Mouse (Mus musculus): ENCODE results near the gene Foxo4. TPM values are rescaled to one million over a fixed set of nuclear protein-coding genes. Genes with fewer than 3 reads are reported as not detected.

Gene Foxo4
- polyA plus RNA-seq, 1 experiment from 2014 or later: 32.6 TPM

DNA sequence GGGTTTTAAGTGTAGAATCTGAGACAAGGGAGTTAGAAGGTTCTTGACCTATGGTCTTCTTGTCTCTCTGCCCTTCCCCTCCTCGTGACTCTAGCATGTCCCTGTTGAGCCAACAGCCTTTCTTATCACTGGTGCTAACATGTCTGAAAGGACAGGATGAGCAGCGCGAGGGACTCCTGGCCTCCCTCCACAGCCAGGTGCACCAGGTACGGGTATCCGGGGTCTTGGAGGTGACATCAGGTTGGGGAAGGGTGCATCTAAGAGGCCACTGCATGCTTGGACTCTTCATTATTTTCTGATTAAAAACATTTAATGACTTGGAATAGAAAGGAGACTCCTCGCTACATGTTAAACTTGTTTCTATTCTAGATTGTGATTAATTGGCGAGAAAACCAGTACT, 34.7 kb downstream of the Foxo4 start:
- peaks cover 4% of the 10 kb centered on the region for H3K27me3 ChIP-seq
- POLR2A ChIA-PET: no interaction called here

DNA sequence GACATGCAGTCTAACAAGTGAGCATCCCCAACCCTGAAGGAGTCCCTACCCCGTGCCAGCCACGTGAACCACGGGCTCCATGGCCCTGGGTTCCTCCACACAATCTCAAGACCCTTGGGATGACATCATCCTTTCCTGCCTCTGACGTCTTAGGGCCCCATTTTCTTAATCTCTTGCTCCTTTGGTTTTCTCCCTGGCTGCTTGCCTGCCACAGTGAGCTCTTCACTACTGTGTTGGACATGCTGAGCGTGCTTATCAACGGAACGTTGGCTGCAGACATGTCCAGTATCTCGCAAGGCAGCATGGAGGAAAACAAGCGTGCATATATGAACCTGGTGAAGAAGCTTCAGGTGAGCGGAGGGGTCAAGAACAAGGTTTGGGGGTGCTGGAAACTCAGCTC, 35.8 kb downstream of the Foxo4 start:
- CTCF ChIA-PET: interaction anchor here (1.9 kb wide), 1 partner anchor 8 kb away, joined by 4 read pairs; the partner anchor contains the start of gene Nlgn3
- ATAC-seq: no peak
- H3K27me3 ChIP-seq: peaks cover 4% of the 10 kb centered on the region
- no peak for TF ChIP-seq CTCF (IDR thresholded peaks at IDR 0.05)
- in situ Hi-C loops (cut with MboI; ENCODE audit: low pct_unique_long_range_greater_than_20kb): no loop called here
- no peak for DNase-seq (ENCODE audit: low read depth, low spot score)
- POLR2A ChIA-PET: interaction anchor here (1.1 kb wide), 1 partner anchor 12 kb away, joined by 4 read pairs; no protein-coding TSS in a partner anchor

More for the DNA sequence above, 34.7 kb downstream of the Foxo4 start:
- DNase-seq (ENCODE audit: low read depth, low spot score): no peak
- in situ Hi-C loops (cut with MboI; ENCODE audit: low pct_unique_long_range_greater_than_20kb): loop anchor here (10.0 kb wide), 1 partner anchor 154 kb away; no protein-coding TSS in a partner anchor
- TF ChIP-seq CTCF (IDR thresholded peaks at IDR 0.05): no peak
- CTCF ChIA-PET: interaction anchor here (1.9 kb wide), 1 partner anchor 9 kb away, joined by 4 read pairs; the partner anchor contains the start of gene Nlgn3
- ATAC-seq: no peak

DNA sequence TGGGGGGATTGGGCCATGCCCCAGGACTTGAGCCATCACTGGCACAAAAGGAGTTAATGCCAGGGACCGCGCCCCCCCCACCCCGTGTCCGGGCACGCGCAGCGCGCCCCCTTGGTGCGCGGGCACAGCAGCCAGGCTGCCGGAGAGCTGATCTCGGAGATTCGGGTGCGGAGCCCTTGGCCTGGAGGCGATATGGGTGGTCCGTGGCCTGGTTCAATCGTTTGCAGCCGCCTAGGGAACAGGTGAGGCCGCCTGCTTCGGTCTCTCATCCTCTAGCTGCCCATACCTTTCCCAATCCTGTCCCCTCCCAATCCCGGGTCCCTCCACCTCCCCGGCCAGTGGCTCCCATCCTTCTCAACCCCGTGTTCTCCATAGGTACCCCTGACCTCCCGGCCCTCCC, 44.7 kb downstream of the Foxo4 start, which contains the start of gene Nlgn3:
Gene Nlgn3 (plus strand): TSS at position 114 of the 400 bp plus-strand sequence.
- DNase-seq (ENCODE audit: low read depth, low spot score): no peak
- H3K27me3 ChIP-seq: peaks cover 9% of the 10 kb centered on the region
- ATAC-seq: no peak
- TF ChIP-seq CTCF (IDR thresholded peaks at IDR 0.05): no peak
- CTCF ChIA-PET: interaction anchor here (1.6 kb wide), 1 partner anchor 9 kb away, joined by 4 read pairs; no protein-coding TSS in a partner anchor
- in situ Hi-C loops (cut with MboI; ENCODE audit: low pct_unique_long_range_greater_than_20kb): no loop called here
- POLR2A ChIA-PET: no interaction called here

DNA sequence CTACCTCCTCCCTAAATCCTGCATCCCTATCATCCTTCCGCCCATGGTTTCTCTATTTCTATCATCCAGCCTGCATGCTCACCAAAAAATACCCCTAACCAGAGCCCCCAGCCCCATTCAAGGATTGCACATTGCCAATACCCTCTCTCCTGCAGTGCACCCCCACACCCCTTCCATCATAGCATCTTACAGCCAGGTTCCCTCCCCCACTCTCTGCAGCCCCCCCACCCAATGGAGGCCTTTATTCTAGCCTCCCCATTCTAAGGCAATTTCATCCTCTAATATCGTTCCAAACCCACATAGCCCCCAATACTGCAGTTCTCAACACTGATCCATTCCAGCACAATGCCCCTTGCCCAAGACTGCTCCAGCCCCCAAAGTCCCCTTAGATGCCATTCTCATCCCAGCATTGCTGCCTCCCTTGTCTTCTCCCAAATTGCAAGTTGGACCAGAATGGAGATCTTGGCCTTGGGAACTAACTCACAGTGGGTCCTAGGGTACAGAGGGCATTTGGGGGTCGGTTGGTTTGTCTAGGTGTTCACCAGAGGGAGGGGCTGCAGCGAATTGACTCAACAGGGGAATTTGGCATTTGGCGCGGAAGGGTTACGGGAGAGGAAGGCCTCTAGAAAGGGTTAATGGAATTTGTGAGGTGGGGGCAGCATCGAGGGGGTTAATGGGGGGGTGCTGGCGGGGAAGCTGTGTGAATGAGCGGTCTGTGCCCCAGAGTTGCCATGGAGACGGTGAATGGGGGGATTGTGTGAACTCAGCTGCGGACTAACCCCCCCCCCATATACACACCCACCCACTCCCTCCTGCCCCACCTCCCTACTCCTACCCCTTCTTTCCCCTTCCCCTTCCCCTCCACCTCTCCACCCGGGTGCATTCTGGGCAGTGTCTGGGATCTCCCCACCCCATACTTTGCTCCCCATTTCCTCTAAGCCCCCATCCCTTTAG, 45.4 kb downstream of the Foxo4 start:
- no peak for TF ChIP-seq CTCF (IDR thresholded peaks at IDR 0.05)
- no peak for ATAC-seq
- POLR2A ChIA-PET: no interaction called here

DNA sequence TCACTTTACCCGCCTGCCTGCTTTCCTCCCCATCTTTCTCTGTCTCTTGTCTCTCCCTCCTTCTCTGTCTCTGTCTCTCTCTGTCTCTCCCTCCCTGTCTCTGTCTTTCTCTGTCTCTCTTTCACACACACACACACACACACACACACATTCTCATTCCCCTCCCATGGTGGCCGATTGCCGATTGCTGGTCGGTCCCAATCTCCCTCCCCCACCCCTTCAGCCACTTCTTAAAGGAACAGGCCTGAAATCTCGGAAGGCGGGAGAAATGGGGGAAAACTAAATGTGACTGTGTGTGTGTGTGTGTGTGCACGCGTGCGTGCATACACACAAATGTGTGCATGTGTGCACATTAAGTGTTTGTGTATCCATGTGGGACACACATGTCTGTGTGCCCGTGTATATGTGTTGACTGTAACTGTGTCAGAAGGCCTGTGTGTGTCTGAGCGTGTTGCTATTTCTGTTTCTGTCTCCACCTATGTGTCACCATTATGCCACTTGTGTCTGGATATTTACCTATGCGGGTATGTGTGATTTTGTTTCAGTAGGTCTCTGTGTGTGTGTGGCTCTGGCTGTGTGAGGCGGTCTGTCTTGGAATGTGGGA, 46.2 kb downstream of the Foxo4 start:
- ChIA-PET CTCF (no interaction called here), POLR2A (no interaction called here)
- TF ChIP-seq CTCF (IDR thresholded peaks at IDR 0.05): no peak
- no peak for ATAC-seq
- no peak for DNase-seq (ENCODE audit: low read depth, low spot score)
- H3K27me3 ChIP-seq: peaks cover 13% of the 10 kb centered on the region
- in situ Hi-C loops (cut with MboI; ENCODE audit: low pct_unique_long_range_greater_than_20kb): no loop called here

More for the DNA sequence above, 45.4 kb downstream of the Foxo4 start:
- no peak for DNase-seq (ENCODE audit: low read depth, low spot score)
- CTCF ChIA-PET: no interaction called here
- H3K27me3 ChIP-seq: peaks cover 11% of the 10 kb centered on the region
- in situ Hi-C loops (cut with MboI; ENCODE audit: low pct_unique_long_range_greater_than_20kb): no loop called here

DNA sequence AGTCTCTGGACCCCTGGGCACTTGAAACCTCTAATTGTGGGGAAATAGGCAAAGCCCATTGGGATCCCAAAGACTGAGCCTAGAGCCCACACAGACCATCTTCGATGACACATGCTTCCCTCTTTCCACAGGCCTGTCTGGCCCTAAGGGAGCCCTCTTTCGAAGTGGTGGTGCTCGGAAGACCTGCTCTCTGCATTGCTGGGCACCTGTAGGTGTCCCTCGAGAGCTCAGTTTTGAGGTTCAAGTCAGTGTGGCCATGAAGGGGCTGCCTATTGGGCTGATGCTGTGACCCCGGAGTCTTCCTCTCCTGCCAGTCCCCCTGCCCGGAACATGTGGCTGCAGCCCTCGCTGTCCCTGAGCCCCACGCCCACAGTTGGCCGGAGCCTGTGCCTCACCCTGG, 47.3 kb downstream of the Foxo4 start:
- ATAC-seq (no peak), DNase-seq (ENCODE audit: low read depth, low spot score) (no peak)
- in situ Hi-C loops (cut with MboI; ENCODE audit: low pct_unique_long_range_greater_than_20kb): no loop called here
- peaks cover 22% of the 10 kb centered on the region for H3K27me3 ChIP-seq
- CTCF ChIA-PET: interaction anchor here (1.3 kb wide), 1 partner anchor 17 kb away, joined by 3 read pairs; no protein-coding TSS in a partner anchor
- TF ChIP-seq CTCF (IDR thresholded peaks at IDR 0.05): no peak
- POLR2A ChIA-PET: no interaction called here

DNA sequence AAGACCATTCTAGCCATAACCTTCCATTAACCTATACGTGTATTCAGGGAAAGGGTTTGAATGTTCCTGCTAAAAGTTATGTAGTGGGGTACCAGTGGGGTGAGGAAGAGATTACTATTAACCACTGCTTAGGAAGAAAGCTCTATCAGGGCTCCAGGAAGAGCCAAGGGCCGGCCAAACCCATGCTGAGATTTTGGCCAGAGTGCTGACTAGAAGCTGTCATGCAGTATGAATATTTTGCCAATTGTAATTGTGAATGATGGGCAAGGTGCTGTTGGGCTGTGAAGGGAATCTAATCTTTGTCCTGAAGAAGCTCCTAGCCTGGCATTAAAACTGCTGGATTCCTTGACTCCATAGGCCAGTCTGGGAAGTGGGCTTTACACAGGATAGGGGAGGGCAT, 50.3 kb downstream of the Foxo4 start:
- ChIA-PET CTCF (interaction anchor here (0.9 kb wide), 1 partner anchor 173 kb away, joined by 4 read pairs; no protein-coding TSS in a partner anchor), POLR2A (no interaction called here)
- in situ Hi-C loops (cut with MboI; ENCODE audit: low pct_unique_long_range_greater_than_20kb): no loop called here
- H3K27me3 ChIP-seq: peaks cover 29% of the 10 kb centered on the region
- no peak for TF ChIP-seq CTCF (IDR thresholded peaks at IDR 0.05)
- ATAC-seq (no peak), DNase-seq (ENCODE audit: low read depth, low spot score) (no peak)

DNA sequence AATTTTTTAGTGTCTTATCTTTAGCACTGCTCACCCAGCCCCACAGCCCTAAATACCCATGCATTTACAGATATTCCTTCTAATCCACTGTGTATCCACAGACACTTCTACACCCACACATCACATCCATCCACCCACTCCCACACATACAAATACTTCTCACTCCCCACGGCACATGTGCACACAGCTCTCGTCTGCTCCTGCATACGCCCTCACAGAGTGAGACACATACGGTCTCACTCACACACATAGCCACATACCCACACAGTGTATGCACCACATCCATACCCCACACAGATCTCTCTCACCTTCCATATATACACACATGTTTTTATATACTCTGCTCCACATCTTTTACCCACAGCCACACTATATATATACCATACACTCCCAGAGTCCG, 55.0 kb downstream of the Foxo4 start:
- in situ Hi-C loops (cut with MboI; ENCODE audit: low pct_unique_long_range_greater_than_20kb): no loop called here
- H3K27me3 ChIP-seq: peaks cover 31% of the 10 kb centered on the region
- POLR2A ChIA-PET: no interaction called here
- no peak for TF ChIP-seq CTCF (IDR thresholded peaks at IDR 0.05)
- ATAC-seq (no peak), DNase-seq (ENCODE audit: low read depth, low spot score) (no peak)
- CTCF ChIA-PET: no interaction called here

Other genes with a start within 250 kb of the Foxo4 start
- not detected for gene Tex11, start 194.9 kb upstream of the Foxo4 start, polyA plus RNA-seq (2021)
- 0.59 TPM for gene Slc7a3, start 168.5 kb upstream of the Foxo4 start, polyA plus RNA-seq (2021)
- 75.1 TPM for gene Snx12, start 32.0 kb upstream of the Foxo4 start, polyA plus RNA-seq (2021)
- gene Gm614, start 9.5 kb downstream of the Foxo4 start, polyA plus RNA-seq (2021): not detected
- gene Il2rg, start 13.7 kb downstream of the Foxo4 start, polyA plus RNA-seq (2021): 0.13 TPM
- not detected for gene Gm20489, start 14.5 kb downstream of the Foxo4 start, polyA plus RNA-seq (2021)
- gene Med12, start 19.5 kb downstream of the Foxo4 start, polyA plus RNA-seq (2021): 57.5 TPM
- gene Nlgn3, start 44.6 kb downstream of the Foxo4 start, polyA plus RNA-seq (2021): 0.09 TPM
- gene Gjb1, start 121.8 kb downstream of the Foxo4 start, polyA plus RNA-seq (2021): 0.18 TPM
- 60.5 TPM for gene Zmym3, start 166.3 kb downstream of the Foxo4 start, polyA plus RNA-seq (2021)
- 278 TPM for gene Nono, start 174.8 kb downstream of the Foxo4 start, polyA plus RNA-seq (2021)
- 0.36 TPM for gene Itgb1bp2, start 194.6 kb downstream of the Foxo4 start, polyA plus RNA-seq (2021)

Measured in Patski (cell line).